Mouse (Mus musculus) layer of hippocampus, adult 6 months (tissue): ENCODE results near the gene Oprd1. TPM values are rescaled to one million over a fixed set of nuclear protein-coding genes. Genes with fewer than 3 reads are reported as not detected.

ENCODE experiments used
- long read RNA-seq, 2 experiments: library from polyadenylated mRNA; unstranded; transcript quantifications; one replicate each; pipeline ENCODE4 v2.0.0; 2019 to 2020
- polyA plus RNA-seq: library from polyadenylated mRNA; unstranded; fragments of <200 nt; fragmentation: Nextera tagmentation; gene quantifications from 2 replicates; pipeline ENCODE4 v1.2.3, GENCODE M21; 2021

Oprd1 gene
- 0.59 and 0.63 TPM in 2 replicates for polyA plus RNA-seq
- long read RNA-seq, experiment 1, partial matches to known transcripts: 0 of 1 reads
- long read RNA-seq, experiment 1, other reads (novel, unspliced or antisense): 1 of 1 reads
- long read RNA-seq, experiment 2, full-length matches to known transcripts: 3 of 3 reads
- long read RNA-seq, experiment 2, partial matches to known transcripts: 0 of 3 reads
- long read RNA-seq, experiment 2, other reads (novel, unspliced or antisense): 0 of 3 reads

GRCm38 (mm10) chr4:132144080-132144841 lies at the start of gene Oprd1:
Oprd1 (minus strand) TSS chr4:132144486.

GRCm38 (mm10) chr4:132074933-132075769 lies 69.1 kb downstream of the Oprd1 start, which contains the start of gene Epb41:
Epb41 (minus strand) TSS chr4:132075321.

GRCm38 (mm10) chr4:132074077-132074932 lies 70.0 kb downstream of the Oprd1 start, which contains the start of gene Gm10300:
Gm10300 (plus strand) TSS chr4:132074697.

Other genes starting within 250 kb of the Oprd1 start
- gene Tmem200b, start 222.7 kb downstream of the Oprd1 start, polyA plus RNA-seq: 0.10 and 0.16 TPM in 2 replicates
- gene Gm10300, start 69.8 kb downstream of the Oprd1 start, polyA plus RNA-seq: 0.06 and 0.08 TPM in 2 replicates
- 3.9 TPM in 2 replicates for gene Epb41, start 69.2 kb downstream of the Oprd1 start, polyA plus RNA-seq
- gene Ythdf2, start 67.8 kb upstream of the Oprd1 start, polyA plus RNA-seq: 51.0 and 52.0 TPM in 2 replicates
- 11.1 and 14.6 TPM in 2 replicates for gene Gmeb1, start 117.1 kb upstream of the Oprd1 start, polyA plus RNA-seq
- 21.8 and 30.4 TPM in 2 replicates for gene Taf12, start 129.9 kb upstream of the Oprd1 start, polyA plus RNA-seq
- 6.3 and 7.0 TPM in 2 replicates for gene Rab42, start 158.9 kb upstream of the Oprd1 start, polyA plus RNA-seq
- gene Trnau1ap, start 185.1 kb upstream of the Oprd1 start, polyA plus RNA-seq: 52.5 and 52.7 TPM in 2 replicates
- gene Rcc1, start 209.1 kb upstream of the Oprd1 start, polyA plus RNA-seq: 5.5 TPM in 2 replicates